Mouse (Mus musculus) kidney, postnatal 0 days (tissue): ENCODE results near the gene Vps45. TPM values are rescaled to one million over a fixed set of nuclear protein-coding genes. Genes with fewer than 3 reads are reported as not detected.

Source experiments
- ATAC-seq: fragments of 200-750 bp; cut with Nextera tagmentation; replicated peaks from 2 replicates; pipeline ENCODE4 v1.8.0; 2017; ENCODE audit warnings: low read depth, moderate number of reproducible peaks, moderate TSS enrichment, moderate library complexity; ENCODE audit not compliant: low FRiP score
- DNase-seq: peaks from one replicate; pipeline ENCODE4 v3.0.0-alpha.2; 2016; ENCODE audit warnings: low spot score
- H3K27ac ChIP-seq: fragments of 300-500 bp; sonication (generic); 2 replicates; pipeline ENCODE4 v1.5.1; 2014; ENCODE audit warnings: mild to moderate bottlenecking
- H3K27me3 ChIP-seq: fragments of 300-500 bp; sonication (generic); 2 replicates; pipeline ENCODE4 v1.6.1; 2014; ENCODE audit warnings: low read length, mixed read lengths; ENCODE audit not compliant: insufficient read depth
- H3K36me3 ChIP-seq: fragments of 300-500 bp; sonication (generic); 2 replicates; pipeline ENCODE4 v1.6.1; 2014; ENCODE audit warnings: low read length, mixed read lengths; ENCODE audit not compliant: insufficient read depth
- H3K4me1 ChIP-seq: fragments of 300-500 bp; sonication (generic); replicated peaks from 2 replicates; pipeline ENCODE4 v1.6.1; 2014; ENCODE audit warnings: antibody characterized with exemption, low read length, mixed read lengths; ENCODE audit not compliant: insufficient read depth
- H3K4me2 ChIP-seq: fragments of 300-500 bp; sonication (generic); 2 replicates; pipeline ENCODE4 v1.6.1; 2014; ENCODE audit warnings: mild to moderate bottlenecking, low read length, moderate library complexity, mixed read lengths
- H3K4me3 ChIP-seq: fragments of 300-500 bp; sonication (generic); replicated peaks from 2 replicates; pipeline ENCODE4 v1.5.1; 2014; ENCODE audit warnings: low read depth, low read length
- H3K9ac ChIP-seq: fragments of 300-500 bp; sonication (generic); 2 replicates; pipeline ENCODE4 v1.6.1; 2014; ENCODE audit warnings: low read depth, low read length
- H3K9me3 ChIP-seq: fragments of 300-500 bp; sonication (generic); replicated peaks from 2 replicates; pipeline ENCODE4 v1.6.1; 2016; ENCODE audit warnings: low read length, inconsistent platforms, mixed read lengths
- CTCF ChIP-seq: IDR thresholded peaks from 2 replicates; pipeline ENCODE4 v1.5.1; 2016; ENCODE audit warnings: antibody characterized with exemption, low read depth, mild to moderate bottlenecking, moderate library complexity
- WGBS: fragments of 180-500 bp; shearing (Covaris S2); extraction: QIAGEN DNeasy Blood & Tissue Kit; methylation state at CpG from one replicate; pipeline ENCODE4 v1.1.7; 2014; 5-methylcytosine and 5-hydroxymethylcytosine counted together
- polyA plus RNA-seq: library from polyadenylated mRNA; unstranded; fragments of >200 nt; fragmentation: Nextera tagmentation; extraction: Ambion mirVana; gene quantifications from 2 replicates; pipeline ENCODE4 v1.2.1, GENCODE M21; 2015

Gene Vps45
- polyA plus RNA-seq, 1 experiment from 2014 or later = 41.9 TPM

- no peaks in the 10 kb centered on the region for H3K27me3 ChIP-seq
- peak; percentile 41; the same call in 1 of the 2 replicates for TF ChIP-seq CTCF
- DNase-seq (peak; percentile 58), ATAC-seq (no peak)
- H3K36me3 ChIP-seq = peaks cover 13% of the 10 kb centered on the region; the same call in 1 of the 2 replicates
- H3K4me3 ChIP-seq = peak overlapping the region; percentile 91
- H3K4me2 ChIP-seq = peak overlapping the region; percentile 90
- WGBS = 18% methylated on average over 4 of the region's 4 CpGs
- peak overlapping the region; percentile 95 for H3K27ac ChIP-seq
- peak overlapping the region; percentile 90 for H3K9ac ChIP-seq
- H3K4me1 ChIP-seq = peaks cover 17% of the 10 kb centered on the region
- no peaks in the 10 kb centered on the region for H3K9me3 ChIP-seq
Measured at GRCm38 (mm10) chr3:95993881-95994280, 64.4 kb downstream of the Vps45 start.

GRCm38 (mm10) chr3:95992990-95993603 is 65.2 kb downstream of the Vps45 start:
- Histone ChIP-seq H3K4me3 (peak overlapping the region; percentile 91), H3K9me3 (no peaks in the 10 kb centered on the region), H3K4me2 (peak overlapping the region; percentile 90), H3K4me1 (peaks cover 19% of the 10 kb centered on the region), H3K27me3 (no peaks in the 10 kb centered on the region), H3K27ac (peak overlapping the region; percentile 95), H3K36me3 (peaks cover 13% of the 10 kb centered on the region; the same call in 1 of the 2 replicates), H3K9ac (0 out of 2 replicates have a peak overlapping the region, but pooled peaks have one; percentile 8)
- 35% methylated on average over 5 of the region's 5 CpGs for WGBS
- ATAC-seq = no peak
- TF ChIP-seq CTCF = no peak
- DNase-seq = no peak

GRCm38 (mm10) chr3:95990413-95990941 is 67.8 kb downstream of the Vps45 start:
- Histone ChIP-seq H3K4me1 (peaks cover 35% of the 10 kb centered on the region), H3K4me2 (no peak overlapping the region), H3K9me3 (no peaks in the 10 kb centered on the region), H3K27me3 (no peaks in the 10 kb centered on the region), H3K9ac (no peak overlapping the region), H3K4me3 (no peak overlapping the region), H3K27ac (peak overlapping the region; percentile 13; the same call in 1 of the 2 replicates), H3K36me3 (peaks cover 13% of the 10 kb centered on the region; the same call in 1 of the 2 replicates)
- TF ChIP-seq CTCF = no peak
- ATAC-seq (no peak), DNase-seq (no peak)
- WGBS = 81% methylated on average over 12 of the region's 12 CpGs

GRCm38 (mm10) chr3:95988969-95989368 is 69.3 kb downstream of the Vps45 start:
- Histone ChIP-seq H3K27ac (peak overlapping the region; percentile 64), H3K4me3 (no peak overlapping the region), H3K9ac (no peak overlapping the region), H3K36me3 (peaks cover 13% of the 10 kb centered on the region; the same call in 1 of the 2 replicates), H3K9me3 (no peaks in the 10 kb centered on the region), H3K4me2 (no peak overlapping the region), H3K27me3 (no peaks in the 10 kb centered on the region), H3K4me1 (peaks cover 38% of the 10 kb centered on the region)
- TF ChIP-seq CTCF = no peak
- ATAC-seq (no peak), DNase-seq (peak; percentile 78)
- WGBS = 31% methylated on average over 10 of the region's 10 CpGs

GRCm38 (mm10) chr3:95988138-95988537 is 70.1 kb downstream of the Vps45 start:
- H3K27me3 ChIP-seq = no peaks in the 10 kb centered on the region
- WGBS = 95% methylated on average over 1 of the region's 1 CpGs
- no peak for DNase-seq
- no peaks in the 10 kb centered on the region for H3K9me3 ChIP-seq
- H3K4me3 ChIP-seq = no peak overlapping the region
- no peak overlapping the region for H3K4me2 ChIP-seq
- H3K36me3 ChIP-seq = peaks cover 13% of the 10 kb centered on the region; the same call in 1 of the 2 replicates
- TF ChIP-seq CTCF = no peak
- no peak for ATAC-seq
- H3K9ac ChIP-seq = no peak overlapping the region
- no peak overlapping the region for H3K27ac ChIP-seq
- peaks cover 31% of the 10 kb centered on the region; the same call in 1 of the 2 replicates for H3K4me1 ChIP-seq

- H3K36me3 ChIP-seq = peaks cover 13% of the 10 kb centered on the region; the same call in 1 of the 2 replicates
- 82% methylated on average over 6 of the region's 6 CpGs for WGBS
Measured at GRCm38 (mm10) chr3:95987386-95988110, 70.7 kb downstream of the Vps45 start.

More at GRCm38 (mm10) chr3:95987386-95988110, 70.7 kb downstream of the Vps45 start:
- H3K27me3 ChIP-seq = no peaks in the 10 kb centered on the region
- no peak for TF ChIP-seq CTCF
- H3K4me3 ChIP-seq = no peak overlapping the region
- H3K9me3 ChIP-seq = no peaks in the 10 kb centered on the region
- no peak overlapping the region for H3K4me2 ChIP-seq
- H3K4me1 ChIP-seq = peaks cover 31% of the 10 kb centered on the region; the same call in 1 of the 2 replicates
- DNase-seq (no peak), ATAC-seq (no peak)
- H3K9ac ChIP-seq = no peak overlapping the region
- no peak overlapping the region for H3K27ac ChIP-seq
